Mouse (Mus musculus): Measurements from ENCODE around the gene 2900011O08Rik.
"Not testable (repeated sequence)": the region's sequence is repeated elsewhere in the genome, so short reads cannot be mapped to it uniquely, and the experiment has no call there.

The 2900011O08Rik gene

DNA sequence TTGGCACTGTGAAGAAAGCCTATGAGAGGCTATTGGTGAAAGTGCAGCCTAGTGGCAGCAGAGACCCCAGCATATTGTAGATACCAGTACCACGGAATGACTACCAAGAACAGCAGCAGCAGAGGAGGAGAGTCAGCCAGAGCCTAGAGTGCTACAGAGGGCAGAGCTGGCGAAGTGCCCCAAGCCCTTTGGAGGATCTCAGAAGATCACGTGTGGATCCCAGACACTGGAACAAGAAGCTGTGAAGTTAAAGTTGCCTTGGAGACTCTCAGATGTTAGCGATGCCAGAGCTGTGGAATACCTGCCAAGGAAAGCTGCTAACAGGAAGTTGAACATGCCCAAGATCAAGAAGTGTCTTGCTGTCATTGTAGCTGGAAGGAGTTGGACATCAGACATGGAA lies 18.9 kb downstream of the 2900011O08Rik start:
- no peak for DNase-seq

DNA sequence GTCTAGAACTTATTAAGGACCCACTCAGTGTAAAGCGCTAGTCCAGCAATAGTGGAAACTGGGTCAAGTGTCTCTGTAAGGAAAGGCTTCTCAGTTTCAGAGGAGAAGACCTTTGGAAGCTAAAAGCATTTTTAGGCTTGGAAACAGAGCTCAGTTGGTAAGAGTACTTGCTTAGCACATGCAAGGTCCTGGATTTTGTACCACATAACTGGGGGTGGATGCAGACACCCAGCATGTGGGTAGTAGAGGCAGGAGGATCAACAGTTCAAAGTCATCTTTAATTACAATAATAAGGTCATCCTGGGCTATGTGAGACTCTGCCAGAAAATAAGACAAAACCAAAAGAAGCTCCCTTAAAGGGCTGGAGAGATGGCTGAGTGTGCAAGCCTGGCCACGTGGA lies 21.7 kb downstream of the 2900011O08Rik start:
- no peak for DNase-seq

DNA sequence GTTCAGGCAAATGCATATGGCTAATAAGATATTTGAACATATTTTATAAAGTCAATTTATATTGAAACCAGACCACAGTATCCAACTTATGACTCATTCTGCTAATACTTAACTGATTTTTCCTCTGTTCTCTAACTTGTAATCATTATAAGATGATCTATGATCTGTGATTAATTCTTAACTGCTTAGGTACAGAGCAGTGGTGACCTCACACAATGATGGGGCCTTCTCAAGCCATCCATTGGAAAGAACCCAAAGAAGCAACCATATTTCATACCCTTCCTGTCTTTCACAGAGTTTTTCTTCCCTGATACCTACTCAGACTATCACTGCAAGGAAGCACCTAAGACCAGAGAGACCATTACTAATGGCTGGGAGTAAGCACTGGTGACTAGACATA lies 22.3 kb downstream of the 2900011O08Rik start:
- no peak for DNase-seq

DNA sequence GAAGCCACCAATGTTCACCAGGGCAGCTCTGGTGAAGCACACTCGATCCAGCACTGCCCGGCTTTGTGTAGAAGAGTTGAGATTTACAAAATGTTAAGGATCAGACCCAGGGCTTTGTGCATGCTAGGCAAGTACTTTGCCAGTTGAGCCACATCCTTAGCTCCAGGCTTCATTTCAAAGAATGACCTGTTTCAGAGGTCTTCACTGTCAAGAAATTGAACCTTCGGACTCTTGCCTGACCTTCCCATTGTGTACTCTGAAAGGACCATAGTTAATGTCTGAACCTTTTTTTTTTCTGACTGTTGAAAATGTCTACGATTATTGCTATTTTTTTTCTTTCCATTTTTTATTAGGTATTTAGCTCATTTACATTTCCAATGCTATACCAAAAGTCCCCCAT lies 23.6 kb downstream of the 2900011O08Rik start:
- DNase-seq, result no peak

DNA sequence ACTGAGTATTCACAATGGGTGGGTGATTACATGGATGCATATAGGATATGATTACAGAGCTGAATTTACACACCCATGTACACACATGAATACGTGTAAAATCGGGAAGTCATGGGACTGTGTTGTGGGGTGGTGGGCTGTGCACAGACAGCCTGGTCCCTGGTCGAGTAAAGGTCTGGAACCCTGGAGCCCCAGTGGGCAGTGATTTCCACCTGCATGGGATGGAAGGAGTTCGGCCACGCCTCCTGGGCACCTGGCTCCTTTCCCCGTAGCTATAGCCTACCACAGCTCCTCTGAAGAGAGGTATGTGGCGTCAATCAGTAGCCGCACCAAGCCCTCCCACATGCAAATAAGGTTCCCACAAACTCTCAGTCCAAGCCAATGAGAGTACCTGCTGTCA lies 30.9 kb downstream of the 2900011O08Rik start:
- no peak for DNase-seq

DNA sequence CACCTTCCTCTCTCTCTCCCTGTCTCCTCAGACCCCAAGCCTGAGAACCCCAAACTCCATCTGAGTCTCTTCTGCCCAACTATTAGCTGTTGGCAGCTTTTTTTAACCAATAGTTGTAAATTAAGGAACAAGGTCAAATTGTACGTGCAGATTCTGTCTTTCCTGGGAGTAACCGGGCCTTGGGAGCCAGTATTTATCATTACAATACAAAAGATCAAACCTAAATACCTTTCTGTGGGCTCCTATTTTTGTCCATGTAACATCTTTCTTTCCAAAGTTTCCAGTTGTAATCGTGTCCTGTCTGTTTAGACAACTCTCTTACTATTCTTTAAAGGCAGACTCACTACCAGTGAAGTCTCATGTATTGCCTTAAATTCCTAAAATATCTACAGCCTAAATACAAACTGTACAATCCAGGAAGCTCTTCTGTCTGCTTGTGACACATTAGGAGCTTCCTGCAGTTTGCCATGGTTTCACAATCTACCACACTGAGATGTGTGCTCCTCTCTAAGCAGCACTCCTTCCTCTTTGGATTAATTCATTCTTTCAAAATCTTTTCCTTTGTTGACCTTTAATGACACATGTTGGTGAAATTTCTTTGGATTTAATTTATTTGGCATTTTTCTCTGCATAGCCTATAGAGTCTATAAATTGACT lies 34.9 kb downstream of the 2900011O08Rik start:
- no peak for DNase-seq

DNA sequence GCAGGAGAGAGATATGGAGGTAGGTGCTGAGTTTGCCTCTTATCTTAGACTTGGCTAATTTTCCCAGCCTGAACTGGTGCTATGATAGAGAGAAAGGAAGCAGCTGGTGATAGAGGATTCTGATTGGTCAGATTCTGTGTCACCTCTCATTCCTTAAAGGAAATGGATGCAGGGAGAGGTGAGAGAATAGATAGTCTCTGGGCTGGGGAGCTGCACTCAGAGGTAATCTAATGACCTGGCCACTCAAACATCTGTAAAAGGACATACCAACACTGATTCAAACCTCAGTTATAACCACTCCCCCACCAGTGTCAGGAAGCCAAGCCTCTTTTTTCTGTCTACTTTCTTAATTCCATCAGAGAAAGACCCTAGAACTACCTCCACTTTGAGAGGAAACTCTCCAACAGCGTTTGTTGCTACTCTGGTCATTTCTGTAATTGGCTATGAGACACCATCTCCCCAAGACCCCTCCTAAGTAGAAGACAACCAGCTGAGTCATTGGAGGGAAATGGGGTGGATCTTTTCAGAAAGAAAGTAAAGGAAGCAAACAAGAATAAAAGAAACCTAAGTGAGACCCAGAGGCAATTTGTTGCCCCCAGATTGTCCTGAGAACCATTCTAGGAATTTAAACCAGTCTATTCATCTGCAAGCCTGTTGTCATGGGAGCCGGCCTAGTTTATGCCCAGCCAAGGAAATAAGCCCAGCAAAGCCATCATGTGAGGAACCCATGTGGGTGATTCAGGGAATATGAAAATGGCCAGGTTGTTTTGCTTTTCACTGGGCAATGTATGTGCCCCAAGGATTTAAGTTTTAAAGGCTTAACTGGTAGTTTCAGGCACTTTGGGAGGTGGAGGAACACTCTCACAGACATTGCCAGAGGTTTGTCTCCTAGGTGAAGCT lies 38.9 kb downstream of the 2900011O08Rik start:
- DNase-seq, result no peak

DNA sequence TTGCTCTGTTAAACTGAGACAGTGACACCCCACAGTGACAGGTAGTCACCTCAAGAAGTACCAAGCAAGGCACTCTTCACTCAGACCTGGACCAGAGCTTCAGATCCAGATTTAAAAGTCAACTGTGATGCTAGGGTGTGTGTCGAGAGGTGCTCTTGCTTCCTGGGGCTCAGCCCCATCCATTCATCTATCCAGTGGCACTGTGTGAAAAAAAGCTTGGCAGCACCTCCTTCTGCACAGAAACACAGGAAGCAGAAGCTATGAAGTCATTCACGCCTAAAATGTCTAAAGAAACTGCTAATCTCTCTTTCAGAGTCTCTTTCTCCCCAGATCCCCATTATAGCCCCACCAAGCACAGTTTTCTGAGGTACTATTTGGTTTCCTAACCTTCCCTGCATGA lies 42.7 kb downstream of the 2900011O08Rik start:
- DNase-seq, result no peak

DNA sequence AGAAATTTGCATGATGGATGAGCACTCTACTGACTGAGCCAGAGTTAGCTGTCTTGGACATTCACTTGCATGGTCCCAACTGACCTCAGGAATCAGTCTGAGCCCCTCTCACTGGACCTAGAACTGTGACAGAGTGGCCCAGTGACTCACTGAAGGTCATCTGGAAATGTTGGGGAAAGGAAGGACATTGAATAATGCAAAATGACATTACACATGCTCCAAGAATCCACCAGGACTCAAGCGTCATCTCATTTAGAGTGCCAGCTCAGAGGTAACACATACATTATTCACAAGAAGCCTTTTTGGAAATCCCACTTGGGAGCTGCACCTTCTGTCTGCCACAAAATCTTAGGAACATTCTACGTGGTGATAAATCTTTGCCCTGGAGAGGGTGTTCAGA lies 43.4 kb downstream of the 2900011O08Rik start:
- DNase-seq, result no peak

DNA sequence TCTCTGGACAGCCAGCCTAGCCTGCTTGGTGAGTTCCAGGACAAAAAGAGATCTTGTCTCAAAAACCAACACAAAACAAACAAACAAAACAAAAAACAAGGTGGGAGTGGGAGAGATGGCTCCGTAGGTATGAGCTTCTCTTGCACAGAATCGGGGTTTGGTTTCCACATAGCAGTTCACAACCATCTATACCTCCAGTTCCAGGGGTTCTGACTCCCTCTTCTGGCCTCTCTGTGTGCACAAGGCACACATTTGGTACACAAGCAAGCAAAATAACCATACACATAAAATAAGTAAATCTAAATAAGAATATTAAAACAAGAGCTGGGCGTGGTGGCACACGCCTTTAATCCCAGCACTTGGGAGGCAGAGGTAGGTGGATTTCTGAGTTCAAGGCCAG lies 44.2 kb downstream of the 2900011O08Rik start:
- no peak for DNase-seq

DNA sequence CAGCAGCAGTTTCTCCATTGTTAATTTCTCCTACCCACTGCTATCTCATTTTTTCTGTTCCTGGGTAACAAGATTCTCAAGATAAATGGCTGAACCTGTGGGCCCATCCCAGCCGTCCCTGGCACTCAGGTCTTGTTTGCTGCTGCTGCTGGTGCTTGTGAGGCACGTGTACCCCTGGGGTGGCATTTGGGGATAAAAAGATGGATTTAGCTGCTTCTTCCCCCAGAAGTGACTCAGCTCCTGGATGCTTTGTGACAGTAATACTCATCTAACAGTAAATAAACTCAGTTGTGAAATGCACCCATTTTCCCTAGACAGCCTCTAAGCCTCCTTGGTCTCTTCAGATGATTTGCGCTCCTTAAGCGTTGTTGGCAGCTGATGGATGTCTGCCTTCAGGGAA lies 46.7 kb downstream of the 2900011O08Rik start:
- DNase-seq, result no peak

DNA sequence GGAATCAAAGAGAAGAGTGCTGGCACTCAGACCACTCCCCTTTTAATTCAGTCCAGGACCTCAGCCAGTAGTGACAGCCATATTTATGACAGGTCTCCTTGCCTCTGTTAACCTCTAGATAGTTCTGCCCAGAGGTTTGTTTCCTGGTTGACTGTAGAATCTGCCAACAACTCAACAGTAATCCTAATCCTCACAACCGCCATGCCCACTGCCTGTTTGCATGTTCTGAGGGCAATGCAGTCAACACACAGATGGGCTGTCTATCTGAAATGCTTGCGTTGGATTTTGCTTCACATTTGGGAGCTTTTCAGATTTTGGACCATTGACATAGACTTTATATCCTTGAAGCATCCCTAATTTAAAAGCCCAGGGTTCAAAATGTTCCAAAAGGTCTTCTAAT lies 56.0 kb downstream of the 2900011O08Rik start:
- DNase-seq, result no peak

DNA sequence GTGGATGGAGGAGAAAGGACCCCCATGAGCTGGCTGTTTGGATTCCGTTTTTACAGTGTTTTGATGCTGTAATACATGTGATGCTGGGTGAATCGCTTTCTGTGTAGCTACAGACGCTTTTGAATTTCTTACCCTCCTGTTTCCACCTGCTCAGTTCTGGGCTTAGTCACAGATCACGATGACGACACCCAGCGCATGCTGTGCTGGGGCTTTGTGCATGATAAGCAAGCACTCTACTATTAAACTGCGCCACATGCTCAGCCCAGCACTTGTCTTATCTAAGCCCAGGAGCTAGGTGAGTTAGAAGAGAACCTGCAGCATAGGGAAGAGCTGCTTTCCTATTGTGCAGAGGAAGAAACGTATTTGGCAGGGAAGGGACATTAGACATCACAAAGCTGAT lies 58.3 kb downstream of the 2900011O08Rik start:
- DNase-seq, result no peak

DNA sequence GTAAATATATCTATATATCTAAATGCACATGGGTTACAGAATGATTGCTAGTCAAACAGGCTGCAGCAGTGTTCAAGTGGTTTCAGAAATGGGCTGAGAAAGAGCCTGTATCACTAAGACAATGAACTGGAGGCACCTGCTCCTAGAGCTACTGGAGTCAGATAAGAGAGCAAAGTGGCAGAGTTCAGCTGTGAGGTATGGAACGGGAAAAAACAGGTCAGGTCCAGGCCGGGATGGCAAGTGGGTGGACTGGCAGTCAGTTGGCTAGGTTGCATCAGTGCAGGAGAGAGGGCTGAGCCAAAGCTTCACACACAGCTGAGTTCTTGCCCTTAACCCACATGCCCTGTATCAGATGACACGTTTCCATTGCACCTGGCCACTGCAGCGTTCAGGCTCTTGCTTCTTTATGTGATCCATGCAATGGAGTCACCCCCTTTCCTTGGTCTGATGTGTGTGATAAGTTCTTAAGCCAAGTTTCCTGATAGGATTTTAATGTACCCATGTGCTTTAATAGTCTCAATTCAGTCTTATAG lies 59.9 kb downstream of the 2900011O08Rik start:
- DNase-seq, result no peak

DNA sequence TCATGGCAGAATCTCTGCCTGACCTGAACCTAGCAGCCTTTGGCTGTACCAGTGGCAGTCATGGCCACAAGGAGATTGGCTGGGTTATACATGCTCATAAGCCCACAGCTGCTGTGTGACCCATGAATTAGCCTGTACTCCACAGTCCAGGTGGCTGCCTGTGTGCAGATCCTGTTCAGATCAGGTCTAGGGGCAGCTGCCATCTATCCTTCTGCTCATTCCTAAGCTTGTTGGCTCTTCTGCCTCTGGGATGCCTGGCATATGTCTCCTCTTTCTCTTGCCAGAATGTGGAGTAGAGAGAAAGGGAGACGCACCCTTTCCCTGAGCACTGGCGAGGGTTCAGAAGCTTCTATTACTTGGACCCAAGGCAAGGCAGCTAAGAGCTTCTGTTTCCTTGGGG lies 65.8 kb downstream of the 2900011O08Rik start:
- no peak for DNase-seq

DNA sequence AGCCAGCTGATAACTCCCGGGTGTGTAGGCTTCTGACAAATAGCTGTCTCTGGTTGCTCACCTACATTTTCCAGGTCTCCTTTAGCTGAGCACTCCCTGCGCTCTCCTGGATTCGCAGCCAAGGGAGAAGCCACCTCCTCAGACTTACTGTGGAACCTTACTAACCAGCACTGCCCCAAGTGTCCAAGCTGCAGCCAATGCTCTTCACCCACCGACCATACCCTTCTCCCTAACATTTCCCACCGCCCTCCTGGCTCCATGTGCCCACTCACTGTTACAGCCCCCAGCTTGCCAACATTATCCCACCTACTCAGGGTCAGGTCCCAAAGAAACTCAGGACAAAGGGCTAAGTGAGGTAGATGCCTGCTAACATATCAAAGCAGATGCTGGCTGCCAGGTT lies 66.7 kb downstream of the 2900011O08Rik start:
- no peak for DNase-seq

DNA sequence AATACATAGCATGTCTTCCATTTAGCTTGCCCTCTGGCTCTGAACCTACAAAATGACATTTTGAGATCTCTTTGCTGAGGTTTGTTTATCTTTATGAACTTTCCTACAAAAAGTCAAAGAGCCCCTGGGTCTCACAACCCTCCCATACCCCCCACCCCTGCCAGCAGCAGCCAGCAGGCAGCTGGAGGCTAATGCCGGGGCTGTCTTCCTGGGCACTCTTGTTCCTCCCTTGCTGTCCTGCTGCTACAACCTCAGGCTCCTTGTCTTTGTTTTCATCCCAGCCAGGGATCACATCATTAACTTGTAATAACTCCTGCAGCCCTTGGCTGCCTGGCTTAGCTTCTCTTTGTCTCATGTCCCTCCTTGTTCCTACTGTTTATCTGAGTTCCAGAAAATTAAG lies 68.9 kb downstream of the 2900011O08Rik start:
- DNase-seq, result no peak

DNA sequence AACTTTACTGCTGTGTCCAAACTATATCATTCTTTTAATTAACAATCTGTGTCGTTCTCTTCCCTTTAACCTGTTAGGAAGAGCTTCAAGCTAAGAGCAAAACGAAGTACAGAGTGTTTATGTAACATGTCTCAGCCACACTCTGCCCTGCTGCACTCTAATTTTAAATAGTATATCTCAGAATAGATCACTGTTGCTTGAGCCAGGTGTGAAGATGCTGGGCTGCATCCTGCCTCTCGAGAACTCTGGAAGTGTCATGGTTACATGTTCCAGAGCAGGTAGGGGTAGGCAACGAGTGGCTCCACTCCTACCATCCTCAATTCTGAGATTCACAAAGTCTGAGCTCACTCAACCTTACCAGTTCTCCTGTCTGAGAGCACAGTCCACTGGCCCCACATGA lies 70.3 kb downstream of the 2900011O08Rik start:
- DNase-seq, result no peak

DNA sequence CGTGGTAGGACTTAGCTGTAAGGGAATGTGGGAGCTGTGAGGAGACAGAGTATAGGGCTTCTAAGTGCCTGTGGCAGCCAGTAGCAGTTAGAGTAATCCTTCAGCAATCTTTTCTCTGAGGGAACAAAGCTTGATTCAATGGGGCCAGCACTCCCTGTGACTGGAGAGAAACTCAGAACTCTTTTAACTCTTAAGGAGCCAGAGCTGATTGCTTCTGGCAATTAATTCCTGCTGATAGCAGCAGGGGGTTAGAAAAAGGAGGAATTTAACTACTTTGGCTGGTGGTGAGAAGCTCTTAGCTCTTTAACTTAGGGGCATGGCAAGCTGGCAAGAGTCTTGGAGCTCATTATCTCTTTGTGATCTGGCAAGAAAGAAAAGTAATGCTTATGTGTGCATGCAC lies 72.1 kb downstream of the 2900011O08Rik start:
- no peak for DNase-seq

DNA sequence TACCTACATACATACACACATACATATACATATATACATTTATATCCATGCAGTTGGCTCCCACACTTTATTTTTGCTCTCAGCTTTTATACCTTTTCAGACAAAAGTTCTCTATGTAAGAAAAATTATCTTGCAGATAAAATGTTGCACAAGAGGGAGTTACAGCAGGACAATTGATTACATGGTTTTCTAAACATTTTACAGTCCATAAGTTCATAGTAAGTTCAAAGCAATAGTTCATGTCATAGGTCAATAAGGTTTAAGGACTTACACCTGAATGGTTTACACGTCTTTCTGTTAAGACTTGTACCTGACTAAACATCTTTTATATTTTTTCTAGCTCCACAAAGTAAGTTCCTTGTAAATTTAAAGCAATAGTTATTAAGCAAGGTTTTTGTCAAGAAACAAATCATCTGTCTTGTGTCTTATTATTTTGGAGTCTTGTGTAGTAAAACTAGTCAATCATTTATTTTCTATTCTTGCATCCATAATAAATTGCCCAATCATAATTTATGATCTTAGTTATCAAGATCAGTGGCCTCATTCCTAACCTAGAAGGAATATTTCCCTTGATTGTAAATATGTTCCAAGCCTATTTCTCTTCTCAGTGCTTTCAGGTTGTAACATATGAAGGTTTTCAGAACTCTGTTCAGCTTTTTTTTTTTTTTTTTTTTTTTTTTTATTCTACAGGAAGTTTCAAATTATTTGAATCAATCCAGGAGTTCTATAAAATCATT lies 72.9 kb downstream of the 2900011O08Rik start:
- DNase-seq, result no peak

DNA sequence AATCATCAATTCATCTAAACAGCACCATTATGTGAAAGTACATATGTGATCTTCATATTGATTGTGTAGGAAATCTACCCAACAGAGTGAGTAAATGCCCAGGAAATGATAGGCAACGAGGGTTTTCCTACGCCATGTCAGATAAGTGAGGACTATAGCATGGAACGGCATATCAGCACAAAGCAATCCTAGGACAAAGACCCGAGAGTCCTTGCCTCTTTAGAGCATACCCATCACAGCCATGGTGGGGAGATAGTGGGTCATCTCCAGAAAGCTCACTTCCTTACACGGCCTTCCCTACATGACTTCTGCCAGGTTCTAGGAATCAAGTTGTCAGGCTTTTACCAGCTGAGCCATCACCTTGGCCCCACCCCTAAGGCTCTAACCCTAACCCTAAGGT lies 73.5 kb downstream of the 2900011O08Rik start:
- no peak for DNase-seq

DNA sequence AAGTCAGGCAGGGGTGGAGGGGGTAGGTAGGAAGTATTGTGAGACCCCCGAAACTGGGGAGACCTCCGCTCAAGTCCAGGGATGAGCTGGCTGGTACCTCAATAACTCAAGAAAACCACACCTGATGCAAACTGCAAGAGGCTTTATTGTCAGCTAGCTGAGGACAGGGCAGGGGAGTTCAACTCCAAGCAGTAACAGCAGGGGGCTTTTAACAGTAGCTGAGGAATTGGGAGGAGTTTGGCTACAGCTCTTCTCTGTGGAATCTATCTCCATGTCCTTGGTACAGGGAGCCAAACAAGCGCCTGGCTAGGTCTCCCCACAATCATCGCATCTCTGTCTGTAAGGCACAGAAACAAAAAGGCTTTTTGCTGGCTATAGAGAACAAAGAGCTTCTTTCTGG lies 80.2 kb downstream of the 2900011O08Rik start:
- DNase-seq, result not testable (repeated sequence)

DNA sequence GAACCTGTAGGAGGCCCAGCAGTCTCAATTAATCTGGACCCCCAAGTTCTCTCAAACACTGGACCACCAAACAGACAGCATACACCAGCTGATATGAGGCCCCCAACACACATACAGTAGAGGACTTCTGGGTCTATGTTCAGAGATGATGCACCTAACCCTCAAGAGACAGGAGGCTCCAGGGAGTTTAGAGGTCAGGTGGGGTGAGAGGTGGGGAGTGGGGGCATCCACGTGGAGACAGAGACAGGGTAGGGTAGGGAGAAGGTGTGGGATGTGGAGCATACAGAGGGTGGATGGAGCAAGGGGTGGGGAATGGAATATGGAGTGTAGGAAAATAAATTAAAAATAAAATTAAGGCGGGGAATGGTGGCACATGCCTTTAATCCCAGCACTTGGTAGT lies 82.3 kb downstream of the 2900011O08Rik start:
- not testable (repeated sequence) for DNase-seq

All from thymus, postnatal 25 days (tissue).